31 mouse cellular contexts compared by ENCODE assay signal in genomic region chr5:108667370-108667769, GRCm38 (mm10). TPM values are rescaled to one million over a fixed set of nuclear protein-coding genes. Genes with fewer than 3 reads are reported as not detected.
"Had no signal": no experiment of that assay in that cellular context is flagged by ENCODE, and none has a peak within 500 bp of the region (broad histone marks: within the 10 kb centered on the region; RNA-seq: fewer than 3 reads in every experiment).

No protein-coding gene starts in this region.

- DNase-seq: left cerebral cortex, postnatal 4 days; liver; liver, embryonic 13.5 days; liver, postnatal 0 days; lung, adult 18-20 months; lung, adult 2 months; lung, embryonic 14.5 days; lung, postnatal 10 days; lung, postnatal 14 days; lung, postnatal 36 days; lung, postnatal 4 days; midbrain, embryonic 14.5 days had no signal

- H3K4me3 ChIP-seq: limb, embryonic 10.5 days; limb, embryonic 12.5 days; limb, embryonic 13.5 days; limb, embryonic 15.5 days; liver, embryonic 12.5 days; liver, embryonic 13.5 days; liver, embryonic 15.5 days; lung, embryonic 15.5 days; megakaryocyte, embryonic 14.5 days; midbrain, embryonic 10.5 days; midbrain, embryonic 12.5 days; midbrain, embryonic 13.5 days; midbrain, embryonic 15.5 days; neural tube, embryonic 12.5 days; neural tube, embryonic 13.5 days had no signal

- H3K27me3 ChIP-seq: limb, embryonic 15.5 days; lung, embryonic 15.5 days; megakaryocyte, embryonic 14.5 days; midbrain, embryonic 13.5 days; neural tube, embryonic 12.5 days; neural tube, embryonic 13.5 days had no signal

- H3K36me3 ChIP-seq: midbrain, embryonic 15.5 days had no signal

- H3K27ac ChIP-seq: limb, embryonic 10.5 days; limb, embryonic 12.5 days; limb, embryonic 13.5 days; limb, embryonic 15.5 days; liver, embryonic 12.5 days; liver, embryonic 13.5 days; liver, embryonic 14.5 days; lung, embryonic 15.5 days; midbrain, embryonic 10.5 days; midbrain, embryonic 12.5 days; midbrain, embryonic 13.5 days; midbrain, embryonic 15.5 days; neural tube, embryonic 12.5 days; neural tube, embryonic 13.5 days had no signal

- H3K9ac ChIP-seq: limb, embryonic 12.5 days; limb, embryonic 13.5 days; limb, embryonic 15.5 days; liver, embryonic 12.5 days; liver, embryonic 13.5 days; liver, embryonic 14.5 days; liver, postnatal 0 days; lung, embryonic 14.5 days; lung, embryonic 15.5 days; midbrain, embryonic 12.5 days; midbrain, embryonic 13.5 days; midbrain, embryonic 15.5 days; neural tube, embryonic 12.5 days; neural tube, embryonic 13.5 days had no signal

- H3K4me2 ChIP-seq: limb, embryonic 12.5 days; limb, embryonic 13.5 days; limb, embryonic 15.5 days; liver, embryonic 11.5 days; lung, embryonic 14.5 days; lung, embryonic 15.5 days; midbrain, embryonic 12.5 days; midbrain, embryonic 13.5 days; midbrain, embryonic 15.5 days; neural tube, embryonic 12.5 days had no signal

- H3K9me3 ChIP-seq: limb, embryonic 10.5 days; limb, embryonic 12.5 days; limb, embryonic 13.5 days; limb, embryonic 15.5 days; liver, embryonic 12.5 days; liver, embryonic 13.5 days; liver, embryonic 15.5 days; lung, embryonic 15.5 days; megakaryocyte, embryonic 14.5 days; midbrain, embryonic 10.5 days; midbrain, embryonic 12.5 days; midbrain, embryonic 13.5 days; midbrain, embryonic 15.5 days; neural tube, embryonic 12.5 days; neural tube, embryonic 13.5 days had no signal

- ATAC-seq: liver, embryonic 12.5 days; liver, postnatal 0 days; lung, postnatal 0 days; midbrain, embryonic 13.5 days; midbrain, embryonic 15.5 days had no signal

RNA-seq across cellular contexts. Expression of gene Slc26a1, which starts 8.0 kb away (rescaled TPM):
- total RNA-seq: monocyte, adult 5-6 weeks had no signal
- polyA plus RNA-seq: macrophage had no signal
